Mouse (Mus musculus) lung, postnatal 25 days (tissue): ENCODE results near the gene Ipmk.
A peak's percentile ranks its signal among the peaks of the same experiment; 100 is the strongest.
"Not testable (repeated sequence)": the region's sequence is repeated elsewhere in the genome, so short reads cannot be mapped to it uniquely, and the experiment has no call there.

Experiments
- DNase-seq: peaks from one replicate; pipeline ENCODE4 v3.0.0; 2022; ENCODE audit warnings: low spot score

Gene Ipmk

DNA sequence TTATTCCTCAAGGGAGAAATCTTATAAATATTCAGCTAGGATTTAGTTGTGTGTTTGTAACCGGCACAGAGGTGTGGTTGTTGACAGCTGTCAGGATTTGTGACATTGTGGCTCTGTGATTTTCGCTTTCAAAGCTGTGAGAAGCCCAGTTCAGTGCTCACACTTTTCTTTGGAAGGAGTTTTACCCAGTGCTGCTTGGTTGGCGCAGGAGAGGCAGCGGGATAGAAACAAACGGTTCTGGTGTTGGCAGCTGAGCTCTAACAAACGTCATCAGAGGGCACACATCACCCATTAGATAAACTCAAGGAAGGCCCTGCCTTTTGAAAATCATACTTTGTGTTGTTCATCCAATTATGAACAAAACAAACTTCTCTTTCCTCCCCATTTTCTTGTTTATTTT, 79.2 kb downstream of the Ipmk start:
- no peak for DNase-seq

DNA sequence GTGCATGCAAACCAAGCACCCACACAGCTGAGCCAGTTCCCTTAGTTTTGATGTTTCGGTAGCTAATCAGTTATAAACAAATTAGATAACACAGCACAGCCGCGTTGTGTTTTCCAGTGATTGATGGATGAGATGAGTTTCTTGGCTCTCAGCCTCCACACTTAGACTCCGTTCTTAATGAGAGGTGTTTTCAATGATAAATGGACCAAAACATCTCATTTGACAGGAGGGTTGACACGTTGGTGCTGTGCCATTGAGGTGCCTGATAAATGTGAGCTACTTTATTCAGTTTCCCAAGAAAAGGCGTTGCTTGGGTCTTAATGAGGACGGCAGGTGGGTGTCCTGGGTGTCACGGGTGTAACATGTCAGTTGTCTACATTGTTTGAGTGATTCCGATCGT, 79.8 kb downstream of the Ipmk start:
- DNase-seq = no peak

DNA sequence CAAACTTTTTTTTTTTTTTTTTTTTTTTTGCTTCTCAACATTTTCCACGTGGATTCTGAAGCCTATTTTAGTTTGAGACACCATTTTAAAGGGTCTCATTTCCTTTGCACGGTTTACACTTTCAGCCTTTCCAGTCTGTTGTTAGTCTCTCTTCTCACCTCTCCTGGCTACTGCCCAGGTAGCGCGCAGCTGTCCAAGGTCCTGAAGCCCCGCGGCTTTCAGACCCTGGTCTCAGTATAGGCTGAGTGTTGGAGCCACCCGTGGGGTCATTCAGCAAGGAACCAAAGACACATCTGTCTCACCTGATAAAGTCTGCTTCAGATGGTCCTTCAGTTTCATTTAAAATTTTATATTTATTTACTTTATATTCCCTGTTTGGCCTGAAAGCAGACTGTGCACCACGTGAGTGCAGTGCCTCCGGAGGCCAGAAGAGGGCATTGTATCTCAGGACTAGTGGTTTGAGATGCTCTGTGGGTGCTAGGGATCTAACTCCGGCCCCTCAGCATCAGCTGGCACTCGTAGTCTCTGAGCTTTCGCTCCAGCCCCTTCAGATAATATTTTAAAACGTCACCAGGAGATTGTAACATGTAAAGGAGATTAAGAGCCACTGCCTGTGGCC, 80.8 kb downstream of the Ipmk start:
- DNase-seq = no peak

DNA sequence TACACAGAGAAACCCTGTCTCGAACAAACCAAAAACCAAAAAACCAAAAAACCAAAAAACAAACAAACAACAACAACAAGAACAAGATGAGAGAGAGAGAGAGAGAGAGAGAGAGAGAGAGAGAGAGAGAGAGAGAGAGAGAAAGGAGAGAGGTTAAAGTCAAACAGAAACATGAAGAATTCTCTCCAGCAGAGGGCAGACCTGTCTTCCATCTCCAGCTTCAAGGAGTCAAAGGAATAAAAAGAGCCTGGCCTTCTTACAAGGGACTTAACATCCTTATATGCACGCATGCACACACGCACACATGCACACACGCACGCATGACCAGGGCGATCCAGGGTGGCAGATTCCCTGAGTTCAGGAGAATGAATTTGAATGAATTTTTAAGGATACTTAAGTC, 83.1 kb downstream of the Ipmk start:
- DNase-seq = no peak

DNA sequence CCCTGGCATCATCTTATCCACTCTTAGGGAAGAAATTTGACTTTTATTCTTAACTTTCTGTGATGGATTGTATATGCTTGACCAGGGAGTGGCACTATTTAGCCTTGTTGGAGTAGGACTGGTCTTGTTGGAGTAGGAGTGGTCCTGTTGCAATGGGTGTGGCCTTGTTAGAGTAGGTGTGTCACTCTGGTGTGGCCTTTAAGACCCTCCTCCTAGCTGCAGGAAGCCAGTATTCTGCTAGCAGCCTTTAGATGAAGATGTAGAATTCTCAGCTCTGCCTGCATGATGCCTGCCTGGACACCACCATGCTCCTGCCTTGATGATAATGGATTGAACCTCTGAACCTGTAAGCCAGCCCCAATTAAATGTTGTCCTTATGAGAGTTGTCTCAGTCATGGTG, 95.5 kb downstream of the Ipmk start:
- no peak for DNase-seq

DNA sequence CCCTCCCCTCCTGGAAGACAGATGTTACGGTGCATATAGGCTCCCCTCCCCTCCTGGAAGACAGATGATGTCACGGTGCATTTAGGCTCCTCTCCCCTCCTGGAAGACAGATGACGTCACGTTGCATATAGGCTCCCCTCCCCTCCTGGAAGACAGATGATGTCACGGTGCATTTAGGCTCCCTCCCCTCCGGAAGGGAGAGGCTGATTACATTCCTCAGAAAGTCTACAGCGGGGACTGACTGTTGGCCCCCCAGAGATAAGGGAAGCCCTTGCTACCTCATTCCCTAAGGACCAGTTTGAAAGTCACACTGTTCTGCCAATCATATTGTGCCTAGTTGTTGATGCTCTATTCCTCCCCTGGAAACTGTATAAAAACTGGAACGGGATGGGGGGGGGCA, 100.1 kb downstream of the Ipmk start:
- no peak for DNase-seq

DNA sequence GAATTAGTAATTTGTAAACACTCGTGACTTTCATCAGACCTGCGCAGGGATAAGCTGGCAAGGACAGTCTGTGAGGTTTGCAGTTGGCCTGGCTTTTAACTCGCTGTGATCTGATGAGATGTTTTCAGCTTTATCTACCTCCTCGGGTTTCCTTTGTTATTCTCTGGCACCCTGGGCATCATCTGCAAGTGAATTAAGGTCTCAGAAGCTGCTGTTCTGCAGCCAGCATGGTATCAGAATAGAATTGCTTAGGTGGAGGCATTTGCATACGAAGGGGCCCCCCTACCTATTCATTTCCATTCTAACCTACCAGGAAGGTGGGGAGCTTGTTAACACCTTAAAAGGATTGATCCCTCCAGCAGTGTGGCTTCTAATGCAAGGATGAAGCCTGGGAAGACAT, 100.7 kb downstream of the Ipmk start:
- no peak for DNase-seq

DNA sequence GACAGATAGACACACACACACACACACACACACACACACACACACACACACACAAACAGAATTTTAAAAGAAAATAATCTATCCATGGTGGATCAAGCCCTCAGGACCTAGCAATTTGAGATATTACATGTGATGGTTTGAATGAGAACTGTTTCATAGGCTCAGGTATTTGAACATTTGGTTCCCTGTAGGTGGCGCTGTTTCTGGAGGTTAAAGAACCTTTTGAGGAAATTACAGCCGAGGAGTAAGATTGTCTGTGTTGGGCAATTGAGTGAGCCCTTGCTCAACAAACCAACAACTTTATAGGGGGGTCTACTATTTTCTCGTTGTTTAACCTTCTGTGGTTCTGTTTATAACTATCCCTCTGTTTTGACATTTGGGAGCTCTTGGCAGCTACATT, 107.8 kb downstream of the Ipmk start:
- no peak for DNase-seq

DNA sequence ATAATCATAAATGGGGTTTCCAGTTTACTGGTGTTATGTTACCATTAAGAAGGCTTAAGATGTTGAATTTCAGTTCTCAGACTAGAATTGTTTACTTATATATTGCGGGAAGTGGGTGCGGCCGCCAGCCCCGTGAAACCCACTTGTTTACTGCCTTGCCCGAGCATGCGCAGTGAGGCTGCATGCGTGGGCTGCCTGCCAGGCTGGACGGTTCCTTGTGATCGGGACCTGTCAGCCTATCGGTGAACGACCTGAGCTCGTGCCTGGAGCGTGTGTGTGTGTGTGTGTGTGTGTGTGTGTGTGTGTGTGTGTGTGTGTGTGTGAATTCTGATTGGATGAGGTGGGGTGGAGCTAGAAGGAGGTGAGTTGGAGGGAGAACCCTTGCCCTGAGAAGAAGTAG, 114.8 kb downstream of the Ipmk start:
- DNase-seq = not testable (repeated sequence)

DNA sequence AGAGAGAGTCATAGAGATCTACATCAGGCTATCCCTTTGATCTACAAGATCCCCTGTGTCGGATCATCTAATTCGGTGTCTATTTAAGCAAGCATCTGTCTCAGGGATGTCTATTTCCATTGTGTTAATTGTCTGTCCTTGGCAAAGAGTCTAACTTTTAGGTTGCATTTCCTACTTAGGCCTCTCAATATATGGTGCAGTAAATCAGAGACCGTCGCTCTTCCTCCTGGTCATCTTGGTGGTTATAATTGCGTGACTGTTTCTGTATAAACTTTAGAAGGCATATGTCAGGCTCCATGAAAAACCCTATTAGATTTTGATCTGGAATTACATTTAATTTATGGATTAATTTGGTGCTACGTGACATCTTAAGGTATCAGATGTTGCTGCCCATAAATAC, 116.9 kb downstream of the Ipmk start:
- no peak for DNase-seq

DNA sequence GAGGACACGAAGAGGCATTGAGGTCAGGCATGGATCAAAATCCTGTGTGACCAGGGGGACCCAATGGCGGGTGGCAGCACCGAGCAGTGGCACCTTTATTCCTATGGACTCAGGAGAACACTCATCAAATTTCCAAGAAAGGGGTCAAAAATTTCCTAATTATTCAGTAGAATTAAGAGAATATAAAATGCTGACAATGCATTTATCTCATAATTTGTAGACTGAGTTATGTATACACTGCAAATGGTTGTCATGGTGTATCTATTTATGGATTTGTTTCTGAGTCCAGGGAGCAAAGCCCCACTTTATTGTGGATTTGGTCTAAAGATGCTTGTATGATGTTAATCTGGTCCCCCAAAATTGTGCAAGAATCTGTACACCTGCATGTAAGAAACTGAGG, 120.8 kb downstream of the Ipmk start:
- no peak for DNase-seq

DNA sequence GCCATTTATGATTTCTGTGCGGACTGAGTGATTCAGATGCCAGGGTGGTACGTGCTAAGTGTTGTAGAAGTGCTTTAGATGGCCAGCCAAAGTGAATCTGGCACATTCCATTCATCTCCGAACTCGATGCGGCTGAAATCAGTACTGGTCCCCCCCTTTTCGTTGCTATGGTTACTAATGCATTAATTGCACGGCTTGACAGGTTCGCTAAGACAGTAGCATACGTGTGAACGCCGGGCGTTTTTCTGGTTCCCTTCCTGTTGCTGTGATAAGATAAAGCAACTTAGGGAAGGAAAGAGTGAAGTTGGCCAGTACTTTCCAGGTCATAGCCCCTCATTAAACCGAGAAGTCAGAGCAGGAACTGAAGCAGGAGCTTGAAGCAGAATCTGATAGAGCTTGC, 122.2 kb downstream of the Ipmk start:
- DNase-seq = no peak

DNA sequence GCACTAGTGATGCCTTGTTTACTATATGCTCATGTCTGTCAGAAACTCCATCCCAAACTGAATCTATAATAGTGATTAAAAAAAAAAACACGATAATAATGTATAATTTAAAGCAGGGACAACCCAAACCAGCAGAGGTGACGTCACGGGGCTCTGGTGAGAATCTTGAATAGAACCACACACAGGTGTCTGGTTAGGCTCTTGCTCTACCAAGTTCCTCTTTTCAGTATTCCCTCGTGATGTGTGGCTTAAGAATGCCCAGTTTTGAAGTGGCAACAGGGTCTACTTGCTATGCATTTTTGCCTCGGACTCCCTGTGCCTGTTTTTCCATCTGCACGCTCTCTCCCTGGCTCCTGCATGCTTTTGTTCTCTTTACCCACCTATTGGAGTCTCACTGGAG, 124.5 kb downstream of the Ipmk start:
- DNase-seq = no peak

DNA sequence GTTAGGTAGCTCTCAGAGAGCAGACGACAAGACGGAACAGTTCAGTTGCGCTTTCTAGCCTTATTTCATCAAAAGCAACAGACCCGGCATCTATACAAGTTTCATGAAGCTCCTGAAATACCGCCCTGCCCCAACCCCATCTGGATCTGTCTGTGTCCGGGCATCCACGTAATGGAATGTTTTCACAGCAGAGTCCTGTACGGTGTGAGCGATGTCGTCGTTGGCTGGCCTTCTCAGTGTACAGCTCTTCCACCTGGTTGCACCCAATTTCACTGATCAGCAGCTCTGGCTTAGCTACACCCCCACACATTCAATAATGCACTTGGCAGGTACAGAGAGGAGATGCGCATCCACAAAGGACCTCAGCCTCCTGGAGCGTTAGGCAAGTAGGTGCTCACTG, 126.0 kb downstream of the Ipmk start:
- no peak for DNase-seq

DNA sequence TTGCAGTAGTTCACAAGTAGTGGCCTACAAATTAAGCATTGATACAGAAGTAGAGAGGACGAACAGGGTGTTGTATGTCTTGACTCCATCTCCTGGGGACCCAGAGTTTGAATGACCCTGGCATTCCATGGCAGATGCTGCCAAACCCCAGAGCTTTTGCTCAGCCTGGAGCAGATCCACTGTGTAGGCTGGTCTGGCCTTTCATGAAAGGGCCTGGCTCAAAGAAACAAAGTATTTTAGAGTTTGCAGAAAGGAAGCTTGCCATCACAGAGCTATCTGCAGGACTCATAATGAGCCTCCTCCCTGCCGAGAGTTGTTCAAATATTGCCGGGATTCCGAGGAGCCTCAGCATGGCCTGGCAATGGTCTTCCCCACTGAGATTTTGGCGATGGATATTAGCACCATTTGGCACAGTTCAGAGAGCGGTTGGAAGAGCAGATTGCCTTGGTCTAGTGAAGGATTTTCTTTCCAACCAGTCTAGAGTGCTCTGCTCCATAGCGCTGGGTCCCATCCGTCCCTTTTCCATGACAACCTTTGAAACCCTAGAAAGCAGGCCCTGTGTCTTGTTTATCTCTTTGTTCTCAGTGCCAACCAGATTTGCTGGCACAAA, 129.0 kb downstream of the Ipmk start:
- DNase-seq = no peak

DNA sequence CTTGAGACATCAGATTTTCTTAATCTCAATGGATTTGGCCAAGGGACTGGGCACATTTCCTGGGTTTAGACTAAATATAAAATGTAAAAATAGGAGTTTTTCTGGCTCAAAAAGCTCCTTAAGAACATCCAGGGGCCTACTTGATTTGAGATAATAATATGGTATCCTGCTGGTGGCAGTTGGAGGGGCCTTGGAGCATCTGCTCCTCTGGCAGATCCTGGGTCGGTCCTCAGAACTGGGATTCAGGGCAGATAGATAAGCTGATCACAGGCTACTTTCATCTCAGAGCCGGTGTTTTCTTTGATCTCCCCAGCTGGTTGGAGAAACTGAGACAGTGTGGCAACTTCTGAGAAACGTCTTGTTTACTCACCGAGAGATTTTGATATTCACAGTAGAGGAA, 129.6 kb downstream of the Ipmk start:
- no peak for DNase-seq

DNA sequence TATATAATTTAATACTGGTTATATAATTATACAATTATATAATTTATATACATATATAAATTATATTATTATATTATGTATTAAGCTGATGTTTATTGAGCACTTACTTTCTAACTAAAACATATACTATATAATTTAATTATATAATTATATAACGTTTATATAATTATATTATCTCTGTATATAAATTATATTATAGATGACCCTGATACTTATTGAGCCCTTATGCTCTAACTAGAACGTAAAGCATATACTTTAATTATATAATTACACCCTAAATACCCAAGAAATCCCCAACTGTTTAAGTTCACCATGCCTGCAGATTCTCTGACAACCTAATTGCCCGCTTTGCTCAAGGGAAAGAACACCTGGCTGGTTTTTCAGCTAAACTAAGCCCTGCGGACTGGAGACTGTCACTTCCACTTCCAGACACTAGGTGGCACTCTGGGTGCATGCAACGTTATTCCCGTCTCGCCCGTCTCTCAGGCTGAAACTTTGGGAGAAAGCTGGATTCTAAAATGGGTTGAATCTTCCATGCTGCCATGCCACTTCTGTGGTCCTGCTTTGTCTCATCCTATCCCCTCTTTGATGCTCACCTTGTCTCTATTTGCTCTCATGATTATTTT, 132.2 kb downstream of the Ipmk start:
- DNase-seq = peak; percentile 43
